Mouse (Mus musculus): Measurements from ENCODE around the gene Evi5l.

The Evi5l gene

DNA sequence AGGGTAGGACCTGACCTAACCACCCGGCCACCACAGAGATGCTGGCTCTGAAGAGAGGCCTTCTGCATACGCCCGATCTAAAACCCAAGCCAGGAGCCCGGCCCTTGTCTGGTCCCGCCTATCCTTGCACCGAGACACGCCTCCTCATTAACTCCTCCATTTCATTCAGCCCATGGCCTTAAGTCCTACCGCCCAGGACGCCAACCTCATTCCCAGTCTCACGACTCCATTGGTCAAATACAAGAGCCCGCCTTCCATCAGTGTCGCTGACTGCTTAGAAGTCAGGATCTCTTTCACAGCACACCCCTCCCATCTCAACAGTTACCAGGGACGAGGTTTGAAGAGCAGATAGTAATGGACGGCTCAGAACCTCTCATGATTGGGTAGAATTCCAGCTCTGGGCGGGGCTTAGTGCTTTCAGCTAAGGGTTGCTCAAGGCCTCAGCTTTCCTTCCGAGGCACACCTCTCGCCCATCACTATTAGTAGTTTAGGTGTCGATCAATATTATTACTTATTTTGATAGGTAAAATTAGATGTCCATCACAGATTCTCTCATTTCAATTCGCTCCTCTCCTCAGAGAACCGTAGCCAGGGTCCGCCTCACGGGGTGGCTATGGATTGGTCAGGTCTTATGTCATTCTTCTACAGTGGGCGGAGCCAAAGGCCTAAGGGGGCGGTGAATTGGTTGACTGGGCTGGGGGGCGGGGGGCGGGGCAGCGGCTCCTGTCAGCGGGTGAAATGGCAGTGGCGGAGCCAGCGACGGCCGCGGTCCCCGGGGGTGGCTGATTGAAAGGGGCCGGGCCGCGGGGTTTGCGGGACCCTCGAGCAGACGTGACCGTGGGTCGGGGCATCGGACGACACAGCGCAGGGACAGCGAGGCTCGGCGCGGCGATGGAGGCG lies at the start of gene Evi5l:
Evi5l (plus strand) TSS at position 716 of the 900 bp plus-strand sequence.
- DNase-seq (ENCODE audit: low spot score in 2 of 2) = peak; percentile 99 to 100

DNA sequence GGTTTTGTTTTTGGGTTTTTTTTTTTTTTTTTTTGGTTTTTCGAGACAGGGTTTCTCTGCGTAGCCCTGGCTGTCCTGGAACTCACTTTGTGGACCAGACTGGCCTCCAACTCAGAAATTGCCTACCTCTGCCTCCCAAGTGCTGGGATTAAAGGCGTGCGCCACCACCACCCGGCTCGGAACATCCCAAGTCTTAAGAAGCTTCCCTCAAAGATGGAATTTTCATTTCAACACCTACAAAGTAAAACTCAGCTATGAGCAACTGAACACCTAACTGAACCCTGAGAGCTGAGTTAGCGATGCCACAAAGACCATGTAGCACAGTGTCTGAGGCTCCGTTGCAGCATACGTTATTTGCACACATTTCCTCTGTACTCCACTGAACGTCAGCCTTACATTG lies 32.6 kb upstream of the Evi5l start, which contains the start of gene Cd209g:
Cd209g (plus strand) TSS at position 301 of the 400 bp plus-strand sequence.
- no peak for DNase-seq (ENCODE audit: low spot score in 2 of 2)

DNA sequence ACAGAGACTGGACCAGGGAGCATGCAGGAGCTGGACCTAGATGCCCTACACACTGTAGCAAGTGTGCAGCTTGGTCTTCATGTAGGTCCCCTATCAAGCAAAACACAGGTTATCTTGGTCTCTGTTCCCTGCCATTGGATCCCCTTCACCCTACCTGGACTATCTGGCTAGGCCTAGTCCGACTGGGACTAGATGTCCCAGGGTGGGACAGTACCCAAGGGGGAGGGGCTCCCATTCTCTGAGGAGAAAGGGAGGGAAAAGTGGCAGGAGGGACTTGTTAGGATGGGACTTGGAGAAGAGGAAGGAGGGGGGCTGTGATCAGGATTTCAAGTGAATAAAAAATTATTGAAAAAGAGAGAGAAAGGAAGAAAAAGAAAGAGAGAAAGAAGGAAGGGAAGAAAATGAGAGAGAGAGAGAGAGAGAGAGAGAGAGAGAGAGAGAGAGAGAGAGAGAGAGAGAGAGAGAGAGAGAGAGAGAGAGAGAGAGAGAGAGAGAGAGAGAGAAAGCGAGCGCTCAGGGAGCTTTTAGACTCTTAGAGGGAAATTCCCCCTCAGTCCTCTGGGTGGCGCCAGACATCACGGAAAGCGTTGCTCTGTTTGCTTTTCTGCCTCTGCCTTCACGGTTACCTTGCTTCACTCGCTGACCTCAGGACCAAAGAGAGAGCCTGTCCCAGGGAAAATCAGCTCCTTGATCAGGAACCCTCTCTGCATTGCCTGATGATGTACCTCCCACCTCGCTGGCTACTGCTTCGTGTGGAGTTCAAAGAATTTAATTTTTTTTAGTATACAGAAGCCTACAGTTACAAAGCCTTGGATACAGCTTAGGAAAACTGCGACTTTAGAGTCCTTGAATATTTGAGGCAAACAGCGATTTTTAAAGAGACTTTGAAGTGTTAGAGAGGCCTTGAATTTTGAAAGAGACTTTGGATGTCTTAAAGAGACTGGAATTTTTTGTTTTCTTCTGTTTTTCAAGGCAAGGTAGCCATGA lies 26.4 kb upstream of the Evi5l start:
- DNase-seq (ENCODE audit: low spot score in 2 of 2) = peak; percentile 79 to 80

DNA sequence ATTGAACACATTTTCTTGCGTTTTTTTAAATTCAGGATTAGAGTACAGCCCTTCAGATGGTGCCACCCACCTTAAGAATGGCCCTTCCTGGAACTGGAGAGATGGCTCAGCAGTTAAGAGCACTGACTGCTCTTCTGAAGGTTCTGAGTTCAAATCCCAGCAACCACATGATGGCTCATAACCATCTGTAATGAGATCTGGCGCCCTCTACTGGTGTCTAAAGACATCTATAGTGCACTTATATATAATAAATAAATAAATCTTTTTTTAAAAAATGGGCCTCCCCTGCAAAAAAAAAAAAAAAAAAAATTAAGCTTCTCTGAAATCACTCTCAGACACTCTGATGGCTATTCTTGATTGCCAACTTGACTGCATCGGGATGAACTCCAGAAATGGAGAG lies 24.6 kb upstream of the Evi5l start:
- no peak for DNase-seq (ENCODE audit: low spot score in 2 of 2)

DNA sequence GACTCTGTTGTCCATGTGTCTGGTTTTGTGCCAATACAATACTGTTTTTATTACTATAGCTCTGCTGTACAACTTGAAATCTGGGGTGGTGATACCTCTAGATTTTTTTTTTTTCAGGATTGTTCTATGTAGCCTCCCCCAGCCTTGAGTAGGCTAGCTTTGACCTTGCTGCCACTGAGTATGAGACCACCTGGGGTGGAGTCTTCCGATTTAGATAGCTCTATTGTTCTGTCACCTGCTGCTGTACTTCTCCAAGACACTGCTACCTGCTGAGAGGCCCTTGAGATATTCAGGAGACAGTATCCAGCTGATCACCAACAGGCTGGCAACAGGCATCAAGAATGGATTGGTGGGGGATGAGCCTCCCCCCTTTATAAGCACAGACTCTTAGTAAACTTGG lies 19.1 kb upstream of the Evi5l start:
- DNase-seq (ENCODE audit: low spot score in 2 of 2) = no peak

DNA sequence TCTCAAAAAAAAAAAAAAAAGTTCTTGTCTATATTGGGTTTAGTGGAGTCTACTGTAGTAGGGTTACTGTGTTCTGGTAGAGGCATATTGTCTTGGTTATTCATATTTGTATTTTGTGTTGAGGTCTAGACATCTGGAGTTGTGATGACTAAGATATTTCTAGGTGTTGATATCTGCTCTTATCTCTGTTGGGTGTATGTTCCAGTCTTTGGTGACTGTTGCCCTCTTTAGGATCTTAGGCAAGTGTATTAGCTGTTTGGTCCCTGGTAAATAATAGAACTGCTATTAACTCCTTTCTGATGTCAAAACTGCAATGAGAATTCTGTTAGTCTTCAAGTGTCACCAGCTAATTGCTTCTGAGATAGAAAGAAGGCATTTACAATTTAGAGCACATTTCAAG lies 11.5 kb upstream of the Evi5l start:
- no peak for DNase-seq (ENCODE audit: low spot score in 2 of 2)

DNA sequence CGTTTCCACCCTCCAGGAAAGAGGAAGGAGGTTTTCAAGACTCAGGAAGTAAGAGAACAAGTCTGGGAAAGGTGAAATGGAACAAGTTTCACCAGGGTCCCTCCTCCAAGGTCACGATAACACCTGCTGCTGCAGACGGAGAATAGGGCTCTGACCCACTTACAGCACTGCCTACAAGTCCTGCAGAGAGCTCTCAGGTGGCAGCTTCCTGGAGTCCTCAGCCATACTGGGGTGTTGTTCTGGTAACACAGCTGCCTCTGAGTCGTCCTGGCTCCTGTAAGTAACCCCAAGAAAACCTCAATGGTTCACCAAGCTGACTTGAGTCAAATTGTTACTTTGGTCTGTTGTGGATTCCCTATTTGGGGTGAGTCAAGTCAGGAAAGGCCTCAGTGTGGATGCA lies 3.6 kb upstream of the Evi5l start:
- DNase-seq (ENCODE audit: low spot score in 2 of 2) = no peak

DNA sequence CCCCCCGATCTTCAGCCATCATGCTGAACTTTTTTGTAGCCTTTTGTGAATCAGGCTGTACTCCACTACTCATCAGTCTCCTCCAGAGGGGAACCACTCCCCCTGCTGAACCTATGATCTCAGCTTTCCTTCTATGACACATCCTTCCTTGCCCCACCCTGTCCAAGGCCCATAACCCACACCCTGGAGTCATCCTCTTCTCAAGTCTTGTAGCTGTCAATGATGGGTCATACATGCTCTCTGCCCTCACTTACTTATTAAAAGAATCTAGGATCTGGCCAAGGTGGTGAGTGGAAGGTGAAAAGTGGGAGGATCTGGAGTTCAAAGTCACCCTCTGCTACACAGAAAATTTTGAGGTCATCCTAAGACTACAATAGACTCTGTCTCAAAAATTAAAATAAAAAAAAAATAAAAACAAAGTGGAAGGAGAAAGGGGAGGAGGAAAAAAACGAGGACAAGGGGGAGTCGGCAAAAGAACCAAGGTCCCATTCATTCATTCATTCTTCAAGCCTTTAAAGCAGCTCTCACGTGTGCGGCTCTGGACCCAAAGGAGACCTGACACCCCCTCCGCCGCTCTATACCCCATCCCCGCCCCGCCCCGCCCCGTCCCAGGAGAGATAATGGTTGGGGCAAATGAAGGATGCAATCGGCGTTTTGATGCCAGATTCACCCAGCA lies 1.1 kb upstream of the Evi5l start:
- DNase-seq (ENCODE audit: low spot score in 2 of 2) = no peak

DNA sequence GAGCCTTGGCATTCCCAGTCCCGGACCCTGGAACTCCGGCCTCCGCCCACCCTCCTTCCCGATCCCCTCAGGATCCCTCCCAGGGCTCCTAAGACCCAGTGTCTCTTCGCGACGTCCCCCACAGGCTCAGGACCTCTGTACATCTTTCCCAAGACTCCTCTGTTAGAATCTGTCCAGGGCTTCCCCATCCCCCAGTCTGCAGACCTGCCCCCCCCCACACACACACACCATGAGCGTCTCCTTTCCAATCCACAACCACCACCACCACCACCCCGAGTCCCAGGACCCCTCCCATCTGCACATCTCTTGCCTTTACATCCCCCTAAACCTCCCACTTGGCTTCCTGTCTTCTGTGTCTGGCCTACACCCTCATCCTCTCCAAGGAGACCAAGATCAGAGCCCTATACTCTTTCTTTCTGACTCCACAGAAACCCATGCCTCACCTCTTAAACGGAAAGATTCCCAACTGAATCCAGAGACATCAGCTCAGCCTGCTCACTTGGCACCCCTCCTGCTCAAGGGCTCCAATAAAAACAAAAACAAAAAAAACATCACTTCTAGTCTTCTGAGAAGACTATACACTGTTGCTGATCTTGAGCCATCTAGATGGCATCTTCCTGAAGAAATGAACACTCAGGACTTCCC lies 636 bp downstream of the Evi5l start:
- no peak for DNase-seq (ENCODE audit: low spot score in 2 of 2)

DNA sequence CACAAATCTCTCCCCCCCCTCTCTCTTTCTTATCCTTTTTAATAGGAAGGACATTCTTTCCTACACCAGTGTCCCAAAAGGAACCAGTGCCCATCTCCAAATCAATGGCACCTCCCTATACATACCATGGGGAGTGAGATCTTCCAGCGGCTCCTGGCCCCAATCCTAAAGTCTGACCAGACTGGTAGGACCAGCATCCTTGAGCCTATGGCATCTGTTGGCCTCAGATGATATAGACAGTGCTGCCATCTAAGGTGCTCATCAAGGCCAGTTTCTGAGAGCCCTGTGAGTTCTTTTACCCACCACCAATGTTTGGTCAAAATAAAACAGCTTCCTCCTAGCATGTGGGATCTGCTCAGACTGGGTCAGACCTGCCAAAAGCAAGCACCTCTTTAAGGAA lies 1.6 kb downstream of the Evi5l start:
- no peak for DNase-seq (ENCODE audit: low spot score in 2 of 2)

DNA sequence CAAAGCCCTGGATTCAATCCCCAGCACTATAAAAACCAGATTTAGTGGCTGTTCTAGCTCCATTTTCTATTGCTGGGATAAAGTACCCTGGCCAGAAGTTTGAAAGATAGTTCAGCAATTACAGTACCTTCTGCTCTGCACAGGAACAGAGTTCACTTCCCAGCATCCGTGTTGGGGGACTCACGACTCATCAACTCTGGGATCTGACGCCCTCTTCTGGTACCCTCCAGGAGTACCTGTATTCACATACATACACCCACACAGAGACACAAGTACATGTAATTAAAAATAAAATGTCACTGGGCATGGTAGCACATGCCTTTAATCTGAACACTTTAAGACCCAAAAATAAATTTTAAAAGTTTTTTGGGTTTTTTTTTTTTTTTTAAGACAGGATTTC lies 6.1 kb downstream of the Evi5l start:
- no peak for DNase-seq (ENCODE audit: low spot score in 2 of 2)

DNA sequence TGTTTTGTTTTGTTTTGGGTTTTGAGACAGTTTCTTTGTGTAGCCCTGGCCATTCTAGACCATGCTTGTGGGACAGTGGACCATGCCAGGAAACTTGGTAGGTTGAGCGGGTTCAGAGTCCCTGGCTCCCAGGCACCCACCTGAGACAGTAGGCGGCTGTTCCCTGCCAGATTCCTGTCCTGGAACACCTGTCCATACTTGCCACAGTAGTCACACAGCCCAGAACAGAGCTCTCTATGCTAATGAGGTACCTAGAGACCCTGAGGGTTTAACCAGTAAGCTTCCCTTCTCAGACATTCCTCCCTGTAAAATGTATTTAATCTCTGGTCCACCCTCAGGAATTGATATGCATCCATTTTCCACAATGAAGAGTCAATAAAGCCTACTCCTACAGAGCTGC lies 7.7 kb downstream of the Evi5l start:
- no peak for DNase-seq (ENCODE audit: low spot score in 2 of 2)

DNA sequence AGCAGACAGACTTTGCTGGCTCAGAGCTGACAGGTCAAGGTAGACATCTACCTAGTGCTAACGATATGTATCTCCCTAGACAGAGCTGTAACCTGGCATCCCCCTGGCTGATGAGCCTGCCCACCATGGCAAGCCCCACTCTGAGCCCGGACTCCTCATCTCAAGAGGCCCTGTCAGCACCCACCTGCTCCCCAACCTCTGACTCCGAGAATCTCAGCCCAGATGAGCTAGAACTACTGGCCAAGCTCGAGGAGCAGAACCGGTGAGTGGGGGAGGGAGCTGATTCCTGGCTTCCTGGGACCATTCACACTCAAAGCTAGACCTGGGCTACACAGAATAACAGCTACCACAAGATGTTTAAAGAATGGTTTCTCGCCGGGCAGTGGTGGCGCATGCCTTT lies 17.0 kb downstream of the Evi5l start:
- DNase-seq (ENCODE audit: low spot score in 2 of 2) = no peak

DNA sequence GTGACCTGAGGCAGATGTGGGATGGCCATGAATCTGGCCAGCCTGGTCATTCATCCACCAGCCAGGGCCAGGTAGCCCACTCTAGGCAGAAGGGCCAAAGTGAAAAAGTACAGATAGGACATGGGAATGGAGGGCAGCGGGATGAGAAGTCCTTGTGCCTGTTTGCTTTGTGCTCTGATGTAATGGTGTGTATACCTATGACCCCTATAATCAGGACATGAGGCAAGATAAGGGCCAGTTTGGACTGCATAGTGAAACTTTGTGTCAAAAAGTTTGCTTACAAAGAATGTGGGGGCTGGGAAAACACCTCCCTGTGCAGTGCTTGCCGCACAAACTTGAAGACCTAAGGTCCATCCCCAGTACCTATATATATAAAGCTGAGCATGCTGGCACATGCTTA lies 19.8 kb downstream of the Evi5l start:
- no peak for DNase-seq (ENCODE audit: low spot score in 2 of 2)

DNA sequence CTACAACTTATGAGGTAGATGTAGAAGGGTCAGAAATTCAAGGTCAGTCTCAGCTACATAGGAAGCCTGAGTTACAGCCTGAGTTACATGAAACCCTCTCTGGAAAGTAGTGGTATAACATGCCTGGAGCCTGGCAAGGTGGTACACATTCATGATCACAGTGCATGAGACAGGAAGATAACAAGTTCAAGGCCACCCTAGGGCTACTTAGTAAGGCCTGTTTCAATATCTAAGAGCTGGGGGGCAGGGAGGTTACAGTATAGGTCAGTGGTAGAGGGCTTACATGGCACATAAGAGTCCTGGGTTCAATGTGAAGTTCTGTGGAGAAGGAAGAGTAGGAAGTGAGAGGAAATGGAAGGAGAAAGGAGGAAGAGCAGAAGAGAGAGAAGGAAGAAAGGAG lies 22.2 kb downstream of the Evi5l start:
- no peak for DNase-seq (ENCODE audit: low spot score in 2 of 2)

DNA sequence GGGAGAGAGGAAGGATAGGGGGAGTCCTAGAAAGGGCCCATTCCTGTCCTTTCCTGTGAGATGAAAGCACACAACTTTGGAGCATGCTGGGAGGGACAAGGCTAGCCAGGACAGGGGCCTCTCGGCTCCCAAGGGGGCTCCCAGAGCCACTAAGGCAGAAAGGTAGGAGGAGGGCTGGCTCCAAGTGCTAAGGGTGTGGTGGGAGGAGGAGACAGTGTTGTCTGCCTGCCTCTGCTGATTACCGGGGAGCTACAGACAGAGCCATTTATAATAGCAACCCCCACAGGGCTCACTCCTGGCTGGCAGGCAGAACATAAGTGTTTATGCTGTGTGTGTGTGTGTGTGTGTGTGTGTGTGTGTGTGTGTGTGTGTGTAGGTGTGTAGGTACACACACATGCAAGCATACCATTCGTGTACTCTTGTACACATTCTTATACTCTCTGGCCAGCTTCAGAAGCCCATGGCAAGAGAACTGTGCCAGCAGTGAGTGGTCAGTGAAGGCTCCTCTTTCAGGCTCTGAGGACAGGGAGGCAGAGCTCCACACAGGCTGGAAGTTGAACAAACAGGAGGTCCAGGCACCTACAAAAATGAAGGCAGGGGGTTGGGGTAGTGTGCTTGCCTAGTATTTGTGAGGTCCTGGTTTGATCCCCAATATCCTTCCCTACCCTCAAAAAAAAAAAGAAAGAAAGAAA lies 22.8 kb downstream of the Evi5l start:
- no peak for DNase-seq (ENCODE audit: low spot score in 2 of 2)

DNA sequence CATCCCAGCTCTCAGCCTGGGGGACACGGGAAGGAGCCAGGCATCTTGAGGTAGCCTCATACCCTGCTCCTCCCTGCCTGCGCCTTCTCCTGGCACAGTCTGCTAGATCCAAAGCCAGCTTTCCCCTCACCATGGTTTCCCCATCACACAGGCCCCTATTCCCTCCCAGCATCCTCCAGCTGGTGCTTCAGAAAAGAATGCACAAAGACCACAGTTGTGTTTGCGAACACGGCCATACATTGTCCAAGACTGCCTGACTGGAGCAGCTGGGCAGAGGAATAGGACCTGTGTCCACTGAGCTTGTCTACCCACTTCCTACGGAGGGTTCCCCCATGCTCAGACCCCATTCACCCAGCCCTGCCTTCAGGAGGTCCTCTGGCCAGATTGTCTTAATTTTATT lies 25.9 kb downstream of the Evi5l start:
- no peak for DNase-seq (ENCODE audit: low spot score in 2 of 2)

DNA sequence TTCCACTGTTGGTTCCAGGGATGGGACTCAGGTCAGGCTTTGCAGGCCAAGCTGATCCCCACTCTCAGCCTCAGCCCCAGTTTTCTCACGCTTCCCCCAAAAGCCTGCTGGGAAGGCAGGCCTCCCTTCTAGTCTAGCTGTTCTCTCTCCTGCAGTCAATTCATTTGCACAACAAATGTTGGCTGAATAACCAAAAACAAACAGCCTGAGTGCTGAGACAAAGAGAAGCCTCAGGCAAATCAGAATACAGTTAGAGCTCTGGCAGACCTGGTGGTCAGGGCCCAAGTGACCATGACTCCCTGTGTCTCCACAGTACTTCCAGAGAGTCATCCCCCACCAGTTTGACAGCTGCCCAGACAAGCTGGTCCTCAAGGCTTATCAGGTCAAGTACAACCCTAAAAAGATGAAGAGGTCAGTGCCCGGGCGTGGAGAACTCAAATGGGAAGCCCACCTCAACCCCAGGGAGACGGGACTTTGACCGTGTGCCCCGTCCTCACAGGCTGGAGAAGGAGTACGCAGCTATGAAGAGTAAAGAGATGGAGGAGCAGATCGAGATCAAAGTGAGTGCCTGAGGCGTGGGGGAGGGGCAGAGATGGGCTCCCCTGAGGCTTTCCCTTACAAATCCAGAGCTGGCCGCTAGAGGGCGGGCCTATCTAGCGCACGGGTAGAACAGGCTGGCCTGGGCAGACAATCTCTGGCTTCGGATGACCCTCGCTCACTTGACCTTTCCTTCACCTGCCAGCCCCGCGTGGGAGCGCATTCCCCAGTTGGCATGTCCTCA lies 26.6 kb downstream of the Evi5l start:
- DNase-seq (ENCODE audit: low spot score in 2 of 2) = peak; percentile 93

DNA sequence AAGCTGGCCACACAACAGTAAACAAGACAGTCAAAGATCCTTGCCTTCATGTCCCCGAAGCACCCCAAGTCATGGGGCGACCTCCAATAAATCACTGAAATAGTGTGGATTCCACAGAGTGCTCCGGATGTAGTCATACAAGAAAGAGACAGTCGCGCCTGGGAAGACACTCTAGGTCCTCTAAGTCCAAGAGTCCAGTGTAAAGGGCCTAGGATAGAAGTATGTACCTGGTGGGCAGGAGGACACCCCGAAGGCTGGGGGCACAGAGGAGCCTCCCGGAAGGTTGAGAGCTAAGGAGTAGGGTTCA lies 27.2 kb downstream of the Evi5l start:
- no peak for DNase-seq (ENCODE audit: low spot score in 2 of 2)

DNA sequence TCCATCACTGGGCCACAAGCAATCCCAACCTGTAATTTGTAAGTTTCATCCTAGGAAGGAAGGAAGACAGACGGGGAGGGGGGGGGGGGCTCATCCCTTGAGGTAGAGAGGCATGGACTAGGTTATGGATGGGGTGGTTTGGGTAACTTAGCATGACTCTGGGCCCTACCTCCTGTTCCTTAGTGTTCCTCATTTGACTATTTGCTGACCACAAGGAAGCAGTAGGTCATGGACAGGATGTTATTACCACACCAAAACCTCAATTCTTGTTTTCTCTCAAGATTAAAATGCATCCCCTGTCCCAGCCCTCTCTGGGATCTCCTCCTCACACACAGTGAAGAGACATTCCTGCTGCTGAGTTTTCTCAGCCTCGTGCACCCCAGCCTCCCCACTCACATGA lies 35.0 kb downstream of the Evi5l start:
- DNase-seq (ENCODE audit: low spot score in 2 of 2) = no peak
